Mouse (Mus musculus) liver, postnatal 0 days (tissue): ENCODE measurements around the gene Atp2a1. TPM values are rescaled to one million over a fixed set of nuclear protein-coding genes. Genes with fewer than 3 reads are reported as not detected.
"Not testable (repeated sequence)": the region's sequence is repeated elsewhere in the genome, so short reads cannot be mapped to it uniquely, and the experiment has no call there.

Experiments used
- ATAC-seq: fragments of 200-750 bp; cut with Nextera tagmentation; 2 replicates; pipeline ENCODE4 v1.8.0; 2017; ENCODE audit warnings: mild to moderate bottlenecking, moderate library complexity
- DNase-seq: peaks from one replicate; pipeline ENCODE4 v3.0.0-alpha.2; 2016
- H3K27ac ChIP-seq: fragments of 300-500 bp; sonication (generic); 2 replicates; pipeline ENCODE4 v1.5.1; 2014; ENCODE audit warnings: antibody characterized with exemption, moderate library complexity, mild to moderate bottlenecking, low read depth
- H3K27me3 ChIP-seq: fragments of 300-500 bp; sonication (generic); 2 replicates; pipeline ENCODE4 v1.6.1; 2014; ENCODE audit warnings: low read length, control low read depth, mixed read lengths; ENCODE audit not compliant: insufficient read depth
- H3K36me3 ChIP-seq: fragments of 300-500 bp; sonication (generic); replicated peaks from 2 replicates; pipeline ENCODE4 v1.6.1; 2014; ENCODE audit warnings: mild to moderate bottlenecking, control low read depth, low read length, moderate library complexity, mixed read lengths; ENCODE audit not compliant: insufficient read depth
- H3K4me1 ChIP-seq: fragments of 300-500 bp; sonication (generic); 2 replicates; pipeline ENCODE4 v1.6.1; 2014; ENCODE audit warnings: antibody characterized with exemption, mild to moderate bottlenecking, control low read depth; ENCODE audit not compliant: insufficient read depth
- H3K4me2 ChIP-seq: fragments of 300-500 bp; sonication (generic); 2 replicates; pipeline ENCODE4 v1.6.1; 2014; ENCODE audit warnings: low read depth, mild to moderate bottlenecking, low read length, moderate library complexity, mixed read lengths
- H3K4me3 ChIP-seq: fragments of 300-500 bp; sonication (generic); 2 replicates; pipeline ENCODE4 v1.5.1; 2014; ENCODE audit warnings: low read depth, low read length
- H3K9ac ChIP-seq: fragments of 300-500 bp; sonication (generic); replicated peaks from 2 replicates; pipeline ENCODE4 v1.6.1; 2014; ENCODE audit warnings: mild to moderate bottlenecking, moderate library complexity
- H3K9me3 ChIP-seq: fragments of 300-500 bp; sonication (generic); 2 replicates; pipeline ENCODE4 v1.6.1; 2016; ENCODE audit warnings: mild to moderate bottlenecking, control low read depth, low read length, mixed read lengths
- CTCF ChIP-seq: sonication (generic); IDR thresholded peaks from 2 replicates; pipeline ENCODE4 v1.5.1; 2016; ENCODE audit warnings: antibody characterized with exemption, low read depth
- EP300 ChIP-seq: IDR thresholded peaks from 2 replicates; pipeline ENCODE4 v1.6.1; 2016; ENCODE audit warnings: antibody characterized with exemption, low read depth, mild to moderate bottlenecking
- WGBS: fragments of 180-500 bp; shearing (Covaris S2); extraction: QIAGEN DNeasy Blood & Tissue Kit; methylation state at CpG from one replicate; pipeline ENCODE4 v1.1.7; 2014; ENCODE audit not compliant: insufficient replicate concordance; 5-methylcytosine and 5-hydroxymethylcytosine counted together
- polyA plus RNA-seq: library from polyadenylated mRNA; unstranded; fragments of >200 nt; fragmentation: Nextera tagmentation; extraction: Ambion mirVana; gene quantifications from 2 replicates; pipeline ENCODE4 v1.2.1, GENCODE M21; 2015

The Atp2a1 gene
- polyA plus RNA-seq, 1 experiment from 2014 or later, result 2.2 TPM

DNA sequence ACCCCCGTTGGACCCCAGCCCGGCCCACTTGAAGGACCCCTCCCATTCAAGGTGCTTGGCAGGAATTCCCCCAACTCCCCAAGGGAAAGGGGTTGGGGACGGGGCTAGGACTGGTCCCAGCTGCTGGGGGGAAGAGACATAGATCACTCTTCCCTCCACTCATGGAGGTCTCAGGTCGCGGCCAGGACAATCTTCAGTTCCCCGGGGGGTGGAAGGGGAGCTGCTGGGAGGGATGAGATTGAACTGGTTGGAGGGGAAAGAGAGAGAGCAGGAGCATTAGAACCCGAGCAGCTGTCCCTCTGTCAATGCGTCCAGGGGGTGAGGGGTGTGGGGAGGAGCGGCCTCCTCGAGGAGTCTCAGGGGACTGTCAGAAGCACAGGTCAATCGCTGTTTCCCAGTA lies 29.1 kb upstream of the Atp2a1 start:
- no peaks in the 10 kb centered on the region for H3K9me3 ChIP-seq
- no peak for DNase-seq
- H3K4me2 ChIP-seq, result no peak overlapping the region
- ATAC-seq, result no peak
- no peaks in the 10 kb centered on the region for H3K27me3 ChIP-seq
- 76% methylated on average over 11 of the region's 11 CpGs for WGBS
- no peak for TF ChIP-seq CTCF
- peaks cover 10% of the 10 kb centered on the region; the same call in 1 of the 2 replicates for H3K4me1 ChIP-seq
- H3K4me3 ChIP-seq, result no peak overlapping the region
- no peak overlapping the region for H3K27ac ChIP-seq
- no peak overlapping the region for H3K9ac ChIP-seq
- peaks cover 72% of the 10 kb centered on the region for H3K36me3 ChIP-seq

DNA sequence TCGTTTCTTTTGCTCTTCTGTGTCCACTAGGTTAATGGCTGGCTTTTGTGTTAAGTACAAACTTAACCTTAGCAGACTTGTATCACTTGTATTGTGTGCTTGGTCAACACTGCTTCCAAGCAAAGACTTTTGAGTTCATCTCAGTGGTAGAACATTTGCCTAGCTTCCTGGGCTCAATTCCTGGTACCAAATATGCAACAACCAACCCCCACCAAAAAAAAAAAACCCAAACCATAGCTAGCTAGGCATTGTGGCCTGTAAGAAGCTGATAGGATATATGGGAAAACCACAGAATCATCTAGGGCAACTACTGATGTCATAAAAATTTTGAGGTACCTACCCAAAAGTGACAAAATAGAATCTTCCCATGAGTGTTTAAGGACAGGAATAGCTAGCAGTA lies 28.1 kb upstream of the Atp2a1 start:
- DNase-seq, result no peak
- H3K4me1 ChIP-seq, result peaks cover 14% of the 10 kb centered on the region
- H3K36me3 ChIP-seq, result peaks cover 62% of the 10 kb centered on the region
- H3K27ac ChIP-seq, result 0 out of 2 replicates have a peak overlapping the region, but pooled peaks have one; percentile 4
- TF ChIP-seq EP300 (no peak), CTCF (no peak)
- H3K4me2 ChIP-seq, result no peak overlapping the region
- H3K4me3 ChIP-seq, result no peak overlapping the region
- 50% methylated on average over 1 of the region's 1 CpGs for WGBS
- H3K27me3 ChIP-seq, result no peaks in the 10 kb centered on the region
- no peaks in the 10 kb centered on the region for H3K9me3 ChIP-seq
- no peak for ATAC-seq
- no peak overlapping the region for H3K9ac ChIP-seq

DNA sequence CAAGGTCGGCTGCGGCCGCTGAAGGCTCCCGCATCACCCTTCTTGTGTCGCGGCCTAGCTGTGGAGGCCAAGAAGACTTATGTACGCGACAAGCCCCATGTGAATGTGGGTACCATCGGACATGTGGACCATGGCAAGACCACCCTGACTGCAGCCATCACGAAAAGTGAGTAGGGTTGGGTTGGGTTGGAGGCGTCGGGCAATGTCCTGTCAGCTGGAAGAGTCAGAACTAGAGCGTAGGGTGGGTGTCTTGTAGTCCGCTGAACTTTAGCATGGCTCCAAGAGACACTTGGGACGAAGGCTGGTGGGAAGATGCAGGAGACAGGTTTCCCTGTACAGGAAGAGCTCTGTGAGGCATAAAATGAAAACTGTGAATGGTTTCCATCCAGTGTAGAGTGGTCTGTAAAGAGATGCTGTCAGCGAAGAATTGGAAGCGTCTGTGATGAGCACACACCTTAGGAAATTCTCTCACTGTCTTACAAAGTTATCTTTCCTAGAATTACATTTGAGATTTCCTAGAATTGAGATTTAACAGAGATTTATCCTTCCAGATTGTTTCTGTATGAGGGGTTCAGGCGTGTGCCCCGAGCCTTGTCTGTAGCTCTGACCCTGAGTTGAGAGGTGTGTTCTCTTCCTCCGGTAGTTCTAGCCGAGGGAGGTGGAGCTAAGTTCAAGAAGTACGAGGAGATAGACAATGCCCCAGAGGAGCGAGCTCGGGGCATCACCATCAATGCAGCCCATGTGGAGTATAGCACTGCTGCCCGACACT lies 24.9 kb upstream of the Atp2a1 start:
- DNase-seq, H3K9me3 ChIP-seq, H3K27me3 ChIP-seq: not testable (repeated sequence)
- ATAC-seq, result peak; percentile 1; the same call in 1 of the 2 replicates
- WGBS, result 6% methylated on average over 18 of the region's 25 CpGs
- Histone ChIP-seq H3K9ac (peak overlapping the region; percentile 67), H3K36me3 (peaks cover 30% of the 10 kb centered on the region), H3K4me3 (peak overlapping the region; percentile 70), H3K4me1 (peaks cover 11% of the 10 kb centered on the region), H3K27ac (peak overlapping the region; percentile 80), H3K4me2 (peak overlapping the region; percentile 89)

DNA sequence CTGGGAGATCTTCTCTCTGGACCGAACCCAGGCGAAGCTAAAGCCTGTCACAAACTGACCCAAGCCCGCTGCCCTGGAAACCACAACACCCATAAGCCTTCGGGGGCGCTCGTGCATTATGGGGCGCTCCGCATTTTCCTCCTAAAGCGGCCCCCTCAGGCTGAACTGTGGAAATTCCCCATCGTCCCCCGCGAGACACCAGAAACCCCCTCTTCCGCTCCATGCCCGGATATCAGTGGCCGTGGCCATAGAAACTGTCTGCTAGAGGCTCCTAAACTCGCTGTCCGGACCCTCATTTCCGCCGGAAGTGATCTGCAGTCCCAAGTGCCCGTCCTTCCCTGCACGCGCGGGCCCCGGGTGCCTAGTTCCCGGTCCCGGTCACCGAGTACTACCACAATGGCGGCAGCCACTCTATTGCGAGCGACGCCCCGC lies 24.2 kb upstream of the Atp2a1 start, which contains the start of gene Tufm:
Gene Tufm, plus strand, starts transcription at position 310 of the 432 bp plus-strand sequence.
- peak within 1 kb of the TSS; percentile 70 for H3K4me3 ChIP-seq
- H3K36me3 ChIP-seq, result peaks cover 23% of the 10 kb centered on the region
- peak within 1 kb of the TSS; percentile 67 for H3K9ac ChIP-seq
- DNase-seq (peak; percentile 92), ATAC-seq (peak; percentile 93)
- H3K27ac ChIP-seq, result peak within 1 kb of the TSS; percentile 80
- peak within 1 kb of the TSS; percentile 89 for H3K4me2 ChIP-seq
- peaks cover 14% of the 10 kb centered on the region for H3K4me1 ChIP-seq
- WGBS, result 2% methylated on average over 32 of the region's 32 CpGs
- H3K9me3 ChIP-seq, result no peaks in the 10 kb centered on the region
- TF ChIP-seq CTCF (peak; percentile 63), EP300 (peak; percentile 81; the same call in 1 of the 2 replicates)
- H3K27me3 ChIP-seq, result no peaks in the 10 kb centered on the region

DNA sequence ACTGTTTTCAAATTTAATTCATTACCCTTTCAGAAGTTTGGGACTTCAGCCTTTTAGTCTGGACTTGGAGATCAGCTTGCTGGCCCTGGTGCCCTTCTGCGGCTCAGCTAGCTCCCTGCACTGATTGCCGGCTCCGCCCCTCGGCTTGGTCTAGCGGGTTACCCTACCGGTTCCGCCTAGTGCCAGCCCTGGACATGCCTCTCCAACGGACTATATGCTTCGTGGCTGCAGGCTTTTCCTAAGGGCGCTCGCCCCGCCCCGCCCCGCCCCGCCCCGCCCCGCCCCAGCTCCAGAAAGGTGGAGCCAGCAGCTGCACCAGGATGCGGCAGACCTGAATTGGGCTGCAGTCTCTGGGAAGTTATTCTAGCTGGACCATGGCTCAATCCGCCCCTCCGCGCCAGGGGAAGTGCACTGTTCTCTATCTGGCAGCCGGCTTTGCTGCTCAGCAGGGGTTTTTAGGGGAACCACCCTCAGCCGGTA lies 19.5 kb upstream of the Atp2a1 start:
- H3K4me3 ChIP-seq, result peak overlapping the region; percentile 29
- no peak for TF ChIP-seq CTCF
- no peak for TF ChIP-seq EP300
- peak; percentile 89 for DNase-seq
- no peaks in the 10 kb centered on the region for H3K9me3 ChIP-seq
- H3K36me3 ChIP-seq, result no peaks in the 10 kb centered on the region
- ATAC-seq, result peak; percentile 79
- peak overlapping the region; percentile 75 for H3K4me2 ChIP-seq
- under 1% methylated on average over 21 of the region's 23 CpGs for WGBS
- peaks cover 8% of the 10 kb centered on the region; the same call in 1 of the 2 replicates for H3K4me1 ChIP-seq
- H3K9ac ChIP-seq, result peak overlapping the region; percentile 42; the same call in 1 of the 2 replicates
- peak overlapping the region; percentile 58 for H3K27ac ChIP-seq
- H3K27me3 ChIP-seq, result no peaks in the 10 kb centered on the region

DNA sequence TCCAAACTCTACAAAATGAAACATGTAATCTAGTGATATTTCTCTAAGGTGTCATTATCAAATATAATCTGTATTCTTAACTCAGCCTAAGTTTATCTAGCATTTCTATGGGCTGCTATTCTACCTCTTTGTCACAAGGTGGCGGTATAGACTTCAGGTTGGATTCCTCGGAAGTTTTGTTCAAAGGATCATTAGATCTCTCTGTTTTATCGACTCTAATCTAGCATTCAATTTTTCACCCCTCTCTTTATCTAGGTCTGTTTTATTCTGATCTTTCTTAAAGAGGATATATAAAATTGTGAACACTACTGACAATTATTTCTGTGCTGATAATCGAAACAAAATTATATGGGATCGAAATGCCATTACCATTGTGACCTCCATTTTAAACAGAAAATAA lies 18.8 kb upstream of the Atp2a1 start:
- H3K4me1 ChIP-seq, result peaks cover 6% of the 10 kb centered on the region; the same call in 1 of the 2 replicates
- TF ChIP-seq CTCF (peak; percentile 85), EP300 (no peak)
- H3K9ac ChIP-seq, result no peak overlapping the region
- H3K27me3 ChIP-seq, result no peaks in the 10 kb centered on the region
- no peaks in the 10 kb centered on the region for H3K36me3 ChIP-seq
- no peak for ATAC-seq
- WGBS, result 23% methylated on average over 5 of the region's 5 CpGs
- H3K4me2 ChIP-seq, result peak overlapping the region; percentile 75
- H3K9me3 ChIP-seq, result no peaks in the 10 kb centered on the region
- peak overlapping the region; percentile 29; the same call in 1 of the 2 replicates for H3K4me3 ChIP-seq
- DNase-seq, result no peak
- H3K27ac ChIP-seq, result no peak overlapping the region
